Mouse (Mus musculus) lung, adult 2 months (tissue): Measurements from ENCODE around the gene Gm37240.

Experiments used
- CTCF ChIP-seq: fragments of 200-500 bp; IDR thresholded peaks from 2 replicates; pipeline ENCODE4 v1.5.1; 2011; ENCODE audit warnings: mild to moderate bottlenecking, low read length, control low read depth; ENCODE audit not compliant: insufficient read depth
- POLR2A ChIP-seq: fragments of 200-500 bp; IDR thresholded peaks from 2 replicates; pipeline ENCODE4 v1.6.1; 2011; ENCODE audit warnings: low read depth, mild to moderate bottlenecking, control low read depth, low read length, borderline replicate concordance; ENCODE audit errors: extremely low read depth

GRCm38 (mm10) chr3:85020137-85020536 is 867.2 kb downstream of the Gm37240 start:
- TF ChIP-seq CTCF: no peak
- TF ChIP-seq POLR2A: no peak
